Mouse (Mus musculus) ES-E14 (cell line): ENCODE data around the gene Jam3. TPM values are rescaled to one million over a fixed set of nuclear protein-coding genes. Genes with fewer than 3 reads are reported as not detected.

Experiments used
- DNase-seq: peaks from one replicate; pipeline ENCODE4 v3.0.0-alpha.2; 2013; ENCODE audit warnings: low read depth, low spot score
- H3K27ac ChIP-seq: 2 replicates; pipeline ENCODE4 v1.5.1; 2012; ENCODE audit warnings: low read depth, mild to moderate bottlenecking, low read length, moderate library complexity, mixed read lengths; ENCODE audit not compliant: poor library complexity, insufficient read depth, severe bottlenecking
- H3K36me3 ChIP-seq: 2 replicates; pipeline ENCODE4 v1.6.1; 2012; ENCODE audit warnings: mild to moderate bottlenecking, low read length, moderate library complexity, mixed read lengths; ENCODE audit not compliant: control insufficient read depth, poor library complexity, insufficient read depth, severe bottlenecking
- H3K4me1 ChIP-seq, 2 experiments: fragments of 150-350 bp in 1 of 2; sonication (generic) in 1 of 2; 2 replicates each; pipeline ENCODE4 v1.6.1; 2012; ENCODE audit warnings: low read length in 2 of 2, mild to moderate bottlenecking in 1 of 2, mixed read lengths in 1 of 2; ENCODE audit not compliant: control insufficient read depth in 2 of 2, insufficient read depth in 2 of 2, poor library complexity in 1 of 2
- H3K4me3 ChIP-seq, 2 experiments: fragments of 150-350 bp in 1 of 2; sonication (generic) in 1 of 2; 2 replicates each; pipeline ENCODE4 v1.5.1; 2012; ENCODE audit warnings: low read length in 2 of 2, low read depth in 1 of 2, mild to moderate bottlenecking in 1 of 2, mixed read lengths in 1 of 2; ENCODE audit not compliant: insufficient read depth in 1 of 2, poor library complexity in 1 of 2, severe bottlenecking in 1 of 2
- H3K9ac ChIP-seq: 2 replicates; pipeline ENCODE4 v1.6.1; 2012; ENCODE audit warnings: low read depth, mild to moderate bottlenecking, low read length, mixed read lengths; ENCODE audit not compliant: poor library complexity, insufficient read depth, severe bottlenecking
- H3K9me3 ChIP-seq: fragments of 150-350 bp; sonication (generic); 2 replicates; pipeline ENCODE4 v1.6.1; 2012; ENCODE audit warnings: low read depth, mild to moderate bottlenecking, low read length; ENCODE audit not compliant: control insufficient read depth, insufficient read depth
- CHD2 ChIP-seq: IDR thresholded peaks from 2 replicates; pipeline ENCODE4 v1.6.1; 2014; ENCODE audit warnings: mild to moderate bottlenecking, low read depth, low read length, inconsistent platforms
- HCFC1 ChIP-seq: IDR thresholded peaks from 2 replicates; pipeline ENCODE4 v1.6.1; 2012; ENCODE audit warnings: low read length, inconsistent platforms, borderline replicate concordance; ENCODE audit not compliant: insufficient read depth
- MAFK ChIP-seq: IDR thresholded peaks from 2 replicates; pipeline ENCODE4 v1.6.1; 2014; ENCODE audit warnings: mild to moderate bottlenecking, low read depth, low read length, inconsistent platforms; ENCODE audit not compliant: insufficient read depth
- ZC3H11A ChIP-seq: IDR thresholded peaks from 2 replicates; pipeline ENCODE4 v1.6.1; 2012; ENCODE audit warnings: low read depth, mild to moderate bottlenecking, inconsistent platforms, low read length, borderline replicate concordance
- ZNF384 ChIP-seq: IDR thresholded peaks from 2 replicates; pipeline ENCODE4 v1.6.1; 2012; ENCODE audit warnings: low read depth, low read length, inconsistent platforms
- in situ Hi-C, 2 experiments: fragments of 600-800 bp; cut with MboI; formaldehyde crosslinking; loops; one replicate each; pipeline ENCODE4 v1.15.1; 2025; ENCODE audit warnings: low sequenced_read_pairs in 2 of 2, inconsistent platforms in 1 of 2; ENCODE audit not compliant: unreplicated experiment in 2 of 2
- total RNA-seq: library from RNA; depleted of rRNA; stranded (reverse); fragments of 300-350 nt; gene quantifications from 2 replicates; pipeline ENCODE4 v1.2.3, GENCODE M21; 2012; rRNA removed

Jam3 gene
- total RNA-seq, 1 experiment: 29.7 TPM

DNA sequence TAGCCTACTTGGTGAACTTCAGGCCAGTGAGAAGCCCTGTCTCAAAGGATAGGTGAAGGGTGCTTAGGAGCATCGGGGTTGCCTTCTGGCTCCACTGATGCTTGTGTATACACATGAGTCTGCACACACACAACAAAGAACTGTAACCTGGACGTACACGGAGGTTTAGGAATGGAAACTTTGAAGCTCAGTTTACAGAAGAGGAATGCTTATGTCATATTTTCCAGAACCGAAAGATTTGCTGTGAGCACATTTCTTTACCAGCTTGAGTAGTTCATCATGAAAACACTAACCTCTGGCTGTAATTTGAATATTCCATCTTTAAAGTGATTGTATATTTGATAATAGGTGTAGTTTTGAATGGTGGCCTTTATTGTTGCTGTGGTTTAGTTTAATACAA, 84.3 kb downstream of the Jam3 start:
- H3K36me3 ChIP-seq: peaks cover 38% of the 10 kb centered on the region
- in situ Hi-C loops: no loop called here
- H3K27ac ChIP-seq: no peak overlapping the region

DNA sequence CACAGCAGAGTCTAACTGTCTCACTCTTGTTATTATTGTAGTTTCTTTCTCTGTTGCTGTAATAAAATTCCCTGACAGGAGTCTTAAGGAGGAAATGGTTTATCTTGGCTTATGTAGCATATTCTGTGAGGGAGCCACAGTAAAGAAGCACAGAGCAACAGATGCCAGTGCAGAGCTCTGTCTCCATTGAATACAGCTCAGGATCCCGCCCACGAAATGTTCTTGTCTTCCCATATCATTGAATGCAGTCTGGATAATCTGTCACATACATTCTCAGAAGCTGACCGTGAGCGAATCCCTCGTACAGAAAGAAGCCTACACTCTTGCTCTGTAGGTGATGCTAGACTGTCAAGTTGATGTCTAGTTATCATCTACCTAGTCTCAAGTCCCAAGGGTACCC, 96.9 kb downstream of the Jam3 start:
- H3K9ac ChIP-seq: no peak overlapping the region
- DNase-seq: no peak
- H3K9me3 ChIP-seq: no peaks in the 10 kb centered on the region
- in situ Hi-C loops: no loop called here
- no peak overlapping the region for H3K27ac ChIP-seq
- peaks cover 33% of the 10 kb centered on the region for H3K36me3 ChIP-seq
- no peak overlapping the region for H3K4me3 ChIP-seq
- H3K4me1 ChIP-seq: no peaks in the 10 kb centered on the region
- no peak for TF ChIP-seq ZC3H11A
- no peak for TF ChIP-seq ZNF384
- TF ChIP-seq HCFC1: no peak
- no peak for TF ChIP-seq CHD2
- no peak for TF ChIP-seq MAFK

More for the DNA sequence above, 84.3 kb downstream of the Jam3 start:
- Histone ChIP-seq H3K4me3 (no peak overlapping the region), H3K4me1 (0 out of 4 replicates have a peak, but pooled peaks cover 0 to 2% of the 10 kb centered on the region in 2 experiments), H3K9me3 (no peaks in the 10 kb centered on the region), H3K9ac (no peak overlapping the region)
- TF ChIP-seq HCFC1: no peak
- DNase-seq: no peak

GRCm38 (mm10) chr9:27049492-27049891, 105.7 kb downstream of the Jam3 start:
- no peaks in the 10 kb centered on the region for H3K4me1 ChIP-seq
- H3K36me3 ChIP-seq: peaks cover 22% of the 10 kb centered on the region
- H3K9me3 ChIP-seq: no peaks in the 10 kb centered on the region
- no peak for DNase-seq
- no peak overlapping the region for H3K27ac ChIP-seq
- in situ Hi-C loops: no loop called here
- no peak overlapping the region for H3K4me3 ChIP-seq
- H3K9ac ChIP-seq: no peak overlapping the region
- no peak for TF ChIP-seq HCFC1
- TF ChIP-seq CHD2: no peak
- TF ChIP-seq ZC3H11A: no peak
- no peak for TF ChIP-seq ZNF384
- TF ChIP-seq MAFK: no peak

Other genes starting within 250 kb of the Jam3 start
- gene Gm1110, start 232.3 kb downstream of the Jam3 start, total RNA-seq: not detected in 2 replicates
- gene Acad8, start 155.9 kb downstream of the Jam3 start, total RNA-seq: 33.2 and 39.6 TPM in 2 replicates
- gene Thyn1, start 155.7 kb downstream of the Jam3 start, total RNA-seq: 103 and 112 TPM in 2 replicates
- 19.7 and 28.3 TPM in 2 replicates for gene Vps26b, start 125.4 kb downstream of the Jam3 start, total RNA-seq
- 41.5 and 49.2 TPM in 2 replicates for gene Ncapd3, start 125.2 kb downstream of the Jam3 start, total RNA-seq
- 31.5 and 63.1 TPM in 2 replicates for gene Igsf9b, start 143.8 kb upstream of the Jam3 start, total RNA-seq
- not detected in 2 replicates for gene Spata19, start 241.4 kb upstream of the Jam3 start, total RNA-seq